Mouse (Mus musculus): ENCODE measurements at regions not wholly inside any gene's neighbourhood (a gene's known extent, or its start where the extent isn't known, plus 50 kb on each side); places are given as distances from the start of the nearest gene placed in this dataset.

DNA sequence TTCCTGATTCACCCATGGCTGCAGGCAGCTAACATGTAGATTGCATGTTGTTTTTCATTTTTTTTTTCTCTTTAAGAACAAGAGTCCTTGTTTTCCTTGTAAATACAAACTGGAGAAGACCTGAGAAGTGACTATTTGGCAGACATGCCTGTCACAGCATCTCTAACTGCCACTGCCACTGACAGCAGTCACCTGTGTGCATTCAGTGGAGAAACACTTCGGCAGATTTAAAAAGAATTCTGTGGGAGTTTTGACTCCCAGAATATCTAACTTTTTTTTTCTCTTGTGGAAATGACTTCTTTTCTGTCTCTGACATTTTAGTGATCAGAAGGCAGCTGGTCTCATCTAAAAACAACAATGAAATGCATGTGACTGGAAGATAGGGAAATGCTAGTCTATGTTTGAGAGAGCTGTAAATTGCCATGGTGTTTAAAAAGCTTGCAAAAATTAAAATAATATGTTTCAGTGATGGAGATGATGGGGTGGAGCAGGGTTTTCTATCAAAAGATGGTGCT lies 526.0 kb upstream of the Agtr1b start:
- TF ChIP-seq EP300 (optimal IDR thresholded peaks at IDR 0.05) (no peak), CTCF (IDR thresholded peaks at IDR 0.05; ENCODE audit: low read depth) (no peak)
